Mouse (Mus musculus) lung, postnatal 0 days (tissue): Measurements from ENCODE around the gene Tbata. TPM values are rescaled to one million over a fixed set of nuclear protein-coding genes. Genes with fewer than 3 reads are reported as not detected.
A peak's percentile ranks its signal among the peaks of the same experiment; 100 is the strongest.

Experiments
- ATAC-seq: fragments of 200-750 bp; cut with Nextera tagmentation; 2 replicates; pipeline ENCODE4 v1.8.0; 2017; ENCODE audit warnings: moderate library complexity
- DNase-seq: peaks from one replicate; pipeline ENCODE4 v3.0.0-alpha.2; 2016; ENCODE audit warnings: low spot score
- H3K27ac ChIP-seq: fragments of 300-500 bp; sonication (generic); 2 replicates; pipeline ENCODE4 v1.5.1; 2014; ENCODE audit warnings: antibody characterized with exemption, mild to moderate bottlenecking, low read length, mixed read lengths
- H3K27me3 ChIP-seq: fragments of 300-500 bp; sonication (generic); replicated peaks from 2 replicates; pipeline ENCODE4 v1.6.1; 2014; ENCODE audit warnings: low read length, mixed read lengths; ENCODE audit not compliant: insufficient read depth
- H3K36me3 ChIP-seq: fragments of 300-500 bp; sonication (generic); 2 replicates; pipeline ENCODE4 v1.6.1; 2014; ENCODE audit warnings: low read length, mixed read lengths; ENCODE audit not compliant: insufficient read depth
- H3K4me1 ChIP-seq: fragments of 300-500 bp; sonication (generic); 2 replicates; pipeline ENCODE4 v1.6.1; 2014; ENCODE audit warnings: antibody characterized with exemption, low read depth, low read length, mixed read lengths; ENCODE audit not compliant: insufficient read depth
- H3K4me2 ChIP-seq: fragments of 300-500 bp; sonication (generic); replicated peaks from 2 replicates; pipeline ENCODE4 v1.6.1; 2014; ENCODE audit warnings: low read depth, mild to moderate bottlenecking, low read length, moderate library complexity, mixed read lengths
- H3K4me3 ChIP-seq: fragments of 300-500 bp; sonication (generic); 2 replicates; pipeline ENCODE4 v1.5.1; 2014; ENCODE audit warnings: low read depth, low read length
- H3K9ac ChIP-seq: fragments of 300-500 bp; sonication (generic); replicated peaks from 2 replicates; pipeline ENCODE4 v1.6.1; 2014; ENCODE audit warnings: low read depth, mild to moderate bottlenecking
- H3K9me3 ChIP-seq: fragments of 300-500 bp; sonication (generic); 2 replicates; pipeline ENCODE4 v1.6.1; 2016; ENCODE audit warnings: low read length, mixed read lengths
- CTCF ChIP-seq: IDR thresholded peaks from 2 replicates; pipeline ENCODE4 v1.5.1; 2016; ENCODE audit warnings: antibody characterized with exemption, mild to moderate bottlenecking
- EP300 ChIP-seq: IDR thresholded peaks from 2 replicates; pipeline ENCODE4 v1.6.1; 2016; ENCODE audit warnings: antibody characterized with exemption, mild to moderate bottlenecking, control low read depth
- WGBS: fragments of 180-500 bp; shearing (Covaris S2); extraction: QIAGEN DNeasy Blood & Tissue Kit; methylation state at CpG from one replicate; pipeline ENCODE4 v1.1.7; 2014; 5-methylcytosine and 5-hydroxymethylcytosine counted together
- polyA plus RNA-seq: library from polyadenylated mRNA; unstranded; fragments of >200 nt; fragmentation: Nextera tagmentation; extraction: Ambion mirVana; gene quantifications from 2 replicates; pipeline ENCODE4 v1.2.1, GENCODE M21; 2015

The Tbata gene
- polyA plus RNA-seq, 1 experiment from 2014 or later: 2.1 TPM

DNA sequence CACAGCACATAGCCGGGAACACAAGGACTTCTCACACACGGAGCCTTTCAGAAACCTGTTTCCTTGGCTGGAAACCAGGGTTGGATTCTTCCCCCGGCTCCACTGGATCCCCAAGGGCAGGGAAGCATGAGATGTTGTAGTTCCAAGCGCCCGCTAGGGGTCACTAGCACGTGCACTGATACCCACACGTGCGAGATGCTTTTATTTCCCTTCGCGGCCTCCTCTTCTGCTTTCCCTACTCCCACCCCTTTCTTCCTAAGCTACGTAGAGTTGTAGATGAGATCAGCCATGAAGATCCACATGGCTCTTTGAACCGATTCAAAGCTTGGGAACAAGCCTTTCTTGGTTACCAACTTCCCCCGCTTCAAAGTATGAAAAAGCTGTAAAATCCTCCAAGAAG, 40.0 kb downstream of the Tbata start:
- Histone ChIP-seq H3K9ac (no peak overlapping the region), H3K36me3 (no peaks in the 10 kb centered on the region), H3K27me3 (no peaks in the 10 kb centered on the region), H3K4me1 (no peaks in the 10 kb centered on the region), H3K4me2 (no peak overlapping the region), H3K4me3 (no peak overlapping the region), H3K27ac (no peak overlapping the region), H3K9me3 (no peaks in the 10 kb centered on the region)
- DNase-seq (peak; percentile 82), ATAC-seq (peak; percentile 37)
- peak; percentile 81 for TF ChIP-seq CTCF
- TF ChIP-seq EP300: no peak
- 10% methylated on average over 13 of the region's 13 CpGs for WGBS

GRCm38 (mm10) chr10:61212817-61213216, 41.1 kb downstream of the Tbata start:
- H3K4me2 ChIP-seq: no peak overlapping the region
- 8% methylated on average over 9 of the region's 11 CpGs for whole genome bisulfite sequencing

DNA sequence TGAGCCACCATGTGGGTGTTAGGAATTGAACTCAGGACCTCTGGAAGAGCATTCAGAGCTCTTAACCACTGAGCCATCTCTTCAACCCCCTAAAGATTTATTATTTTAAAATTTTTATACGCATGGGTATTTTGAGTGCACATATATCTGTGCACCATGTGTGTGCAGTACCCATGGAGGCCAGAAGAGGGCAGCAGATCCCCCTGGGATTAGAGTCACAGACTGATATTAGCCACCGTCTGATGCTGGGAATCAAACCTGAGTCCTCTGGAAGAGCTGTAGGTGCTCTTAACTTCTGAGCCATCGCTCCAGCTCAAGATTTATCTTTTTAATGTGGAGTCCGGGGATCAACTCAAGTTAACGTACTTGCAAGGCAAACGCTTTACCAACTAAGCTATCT, 43.9 kb downstream of the Tbata start:
- H3K27ac ChIP-seq: no peak overlapping the region
- no peak overlapping the region for H3K4me2 ChIP-seq
- no peaks in the 10 kb centered on the region for H3K27me3 ChIP-seq
- H3K4me3 ChIP-seq: no peak overlapping the region
- 95% methylated on average over 6 of the region's 6 CpGs for WGBS
- H3K36me3 ChIP-seq: no peaks in the 10 kb centered on the region
- ATAC-seq (no peak), DNase-seq (no peak)
- no peaks in the 10 kb centered on the region for H3K9me3 ChIP-seq
- no peak overlapping the region for H3K9ac ChIP-seq
- TF ChIP-seq EP300 (no peak), CTCF (peak; percentile 51)
- no peaks in the 10 kb centered on the region for H3K4me1 ChIP-seq

More at GRCm38 (mm10) chr10:61212817-61213216, 41.1 kb downstream of the Tbata start:
- ATAC-seq (peak; percentile 18; the same call in 1 of the 2 replicates), DNase-seq (no peak)
- no peaks in the 10 kb centered on the region for H3K9me3 ChIP-seq
- H3K9ac ChIP-seq: no peak overlapping the region
- TF ChIP-seq EP300 (no peak), CTCF (no peak)
- H3K36me3 ChIP-seq: no peaks in the 10 kb centered on the region
- no peak overlapping the region for H3K27ac ChIP-seq
- no peaks in the 10 kb centered on the region for H3K27me3 ChIP-seq
- no peak overlapping the region for H3K4me3 ChIP-seq
- no peaks in the 10 kb centered on the region for H3K4me1 ChIP-seq

DNA sequence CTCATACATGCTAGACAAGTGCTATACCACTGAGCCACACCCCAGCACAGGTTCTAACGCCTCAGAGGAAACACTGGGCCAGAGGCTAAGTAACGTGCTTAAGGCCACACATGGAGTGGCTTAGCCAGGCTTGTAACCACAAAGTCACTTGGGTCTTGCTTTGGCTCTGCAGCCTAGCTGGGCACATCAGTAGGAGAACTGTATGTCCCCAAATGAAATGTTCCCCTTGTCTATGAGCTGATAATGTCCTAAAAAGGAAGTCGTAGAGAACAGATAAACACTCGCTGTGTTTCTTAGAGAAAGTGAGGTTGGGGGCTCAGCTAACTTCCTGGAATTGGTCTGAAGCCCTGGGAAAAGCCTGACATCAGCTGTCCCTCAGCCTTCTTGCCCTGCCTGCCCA, 44.4 kb downstream of the Tbata start:
- WGBS: 51% methylated on average over 4 of the region's 4 CpGs
- no peak overlapping the region for H3K4me2 ChIP-seq
- H3K4me1 ChIP-seq: no peaks in the 10 kb centered on the region
- 0 out of 2 replicates have a peak overlapping the region, but pooled peaks have one; percentile 44 for H3K27ac ChIP-seq
- no peak overlapping the region for H3K9ac ChIP-seq
- H3K9me3 ChIP-seq: no peaks in the 10 kb centered on the region
- DNase-seq (peak; percentile 67), ATAC-seq (peak; percentile 76)
- H3K27me3 ChIP-seq: no peaks in the 10 kb centered on the region
- H3K4me3 ChIP-seq: no peak overlapping the region
- TF ChIP-seq EP300 (peak; percentile 87), CTCF (no peak)
- no peaks in the 10 kb centered on the region for H3K36me3 ChIP-seq

- Histone ChIP-seq H3K9me3 (no peaks in the 10 kb centered on the region), H3K36me3 (no peaks in the 10 kb centered on the region), H3K27ac (no peak overlapping the region), H3K4me2 (no peak overlapping the region), H3K4me3 (no peak overlapping the region), H3K27me3 (no peaks in the 10 kb centered on the region), H3K9ac (no peak overlapping the region), H3K4me1 (no peaks in the 10 kb centered on the region)
- no peak for DNase-seq
- ATAC-seq: no peak
- WGBS: 95% methylated on average over 4 of the region's 4 CpGs
- TF ChIP-seq EP300 (no peak), CTCF (peak; percentile 22; the same call in 1 of the 2 replicates)
Observed at GRCm38 (mm10) chr10:61219318-61219717, 47.6 kb downstream of the Tbata start.

DNA sequence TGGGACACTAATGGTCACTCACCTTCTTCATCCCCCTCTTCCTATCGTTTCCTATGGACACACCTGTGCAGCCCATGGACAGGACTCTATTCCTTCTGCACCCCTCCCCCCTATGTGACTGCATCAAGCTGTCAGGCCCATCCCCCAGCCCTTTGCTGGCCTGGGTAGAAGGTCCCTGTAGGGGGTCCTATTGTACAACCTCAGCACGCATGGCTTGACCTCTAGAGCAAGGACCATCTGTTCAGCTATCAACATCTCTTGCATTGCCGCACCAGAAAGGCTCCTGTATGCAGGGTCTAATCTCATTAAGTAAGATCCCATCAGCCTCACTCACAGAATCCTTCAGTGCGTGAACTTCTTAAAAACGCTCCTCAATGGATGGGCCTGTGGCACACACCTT, 53.9 kb downstream of the Tbata start:
- no peak overlapping the region for H3K4me2 ChIP-seq
- H3K4me1 ChIP-seq: peaks cover 3% of the 10 kb centered on the region; the same call in 1 of the 2 replicates
- H3K9ac ChIP-seq: no peak overlapping the region
- ATAC-seq: no peak
- H3K27me3 ChIP-seq: no peaks in the 10 kb centered on the region
- H3K4me3 ChIP-seq: no peak overlapping the region
- H3K9me3 ChIP-seq: no peaks in the 10 kb centered on the region
- H3K27ac ChIP-seq: no peak overlapping the region
- TF ChIP-seq EP300: no peak
- TF ChIP-seq CTCF: no peak
- WGBS: 75% methylated on average over 5 of the region's 5 CpGs
- DNase-seq: no peak
- no peaks in the 10 kb centered on the region for H3K36me3 ChIP-seq
